Mouse (Mus musculus) kidney, adult 2 months (tissue): Measurements from ENCODE around the gene Naa38. TPM values are rescaled to one million over a fixed set of nuclear protein-coding genes. Genes with fewer than 3 reads are reported as not detected.

Experiments
- DNase-seq: peaks from one replicate; pipeline ENCODE4 v3.0.0; 2021
- H3K27ac ChIP-seq: fragments of 200-500 bp; 2 replicates; pipeline ENCODE4 v1.5.1; 2012; ENCODE audit warnings: low read depth, low read length, control low read depth, inconsistent platforms; ENCODE audit not compliant: insufficient read depth
- H3K27me3 ChIP-seq: fragments of 200-500 bp; replicated peaks from 2 replicates; pipeline ENCODE4 v1.6.1; 2012; ENCODE audit warnings: mild to moderate bottlenecking, moderate library complexity, low read length, inconsistent platforms; ENCODE audit not compliant: control insufficient read depth, insufficient read depth
- H3K36me3 ChIP-seq: fragments of 200-500 bp; 2 replicates; pipeline ENCODE4 v1.6.1; 2012; ENCODE audit warnings: mild to moderate bottlenecking, moderate library complexity, low read length, inconsistent platforms; ENCODE audit not compliant: control insufficient read depth, insufficient read depth
- H3K4me1 ChIP-seq: fragments of 200-500 bp; 2 replicates; pipeline ENCODE4 v1.6.1; 2011; ENCODE audit warnings: low read length; ENCODE audit not compliant: control insufficient read depth, insufficient read depth
- H3K4me3 ChIP-seq: fragments of 200-500 bp; 2 replicates; pipeline ENCODE4 v1.5.1; 2011; ENCODE audit warnings: mild to moderate bottlenecking, low read depth, low read length, control low read depth; ENCODE audit not compliant: insufficient read depth
- CTCF ChIP-seq: fragments of 200-500 bp; conservative IDR thresholded peaks from 2 replicates; pipeline ENCODE4 v1.5.1; 2011; ENCODE audit warnings: low read depth, mild to moderate bottlenecking, control low read depth, low read length, moderate library complexity, mixed read lengths; ENCODE audit not compliant: insufficient read depth, insufficient read length
- POLR2A ChIP-seq: fragments of 200-500 bp; IDR thresholded peaks from one replicate; pipeline ENCODE4 v1.6.1; 2011; ENCODE audit warnings: low read depth, low read length, control low read depth
- WGBS: fragments of 180-500 bp; shearing (Covaris S2); methylation state at CpG from one replicate; pipeline ENCODE4 v1.1.7; 2018; 5-methylcytosine and 5-hydroxymethylcytosine counted together
- polyA plus RNA-seq: library from polyadenylated mRNA; depleted of rRNA; stranded (reverse); fragments of >200 nt; gene quantifications from 2 replicates; pipeline ENCODE4 v1.2.3, GENCODE M21; 2012

Gene Naa38
- polyA plus RNA-seq, 1 experiment, result 317 TPM

DNA sequence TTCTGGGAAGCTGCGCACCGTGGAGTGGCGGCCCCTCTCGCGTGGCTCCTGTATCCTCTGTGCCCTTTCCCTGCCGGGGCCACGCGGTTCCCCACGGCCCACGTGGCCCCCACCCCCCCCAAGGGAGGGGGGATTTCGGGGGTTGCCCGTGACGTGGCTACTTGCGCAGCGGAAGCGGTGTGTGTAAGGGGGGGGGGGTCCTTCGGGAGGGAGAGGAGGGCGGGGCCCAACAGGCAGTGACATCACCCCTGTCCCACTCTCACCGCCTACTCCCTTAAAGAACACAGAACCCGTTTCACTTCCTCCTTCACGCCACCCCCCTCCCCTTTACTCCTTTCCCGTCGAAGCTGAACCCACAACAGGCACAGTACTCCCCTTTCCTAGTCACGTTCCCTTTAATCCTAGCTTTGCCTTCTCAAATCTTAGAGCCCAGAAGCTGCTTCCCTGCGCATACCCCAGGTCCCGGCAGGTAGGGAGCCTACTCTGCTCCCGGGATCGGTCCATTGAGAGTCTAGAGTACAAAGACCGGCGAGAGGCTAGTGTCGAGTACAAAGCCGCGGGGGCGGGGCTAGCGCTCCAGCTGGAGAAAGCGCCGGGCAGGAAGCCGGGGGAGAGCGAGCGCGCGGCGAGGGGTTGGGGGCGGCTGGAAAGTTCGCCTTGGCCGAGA, 14.2 kb downstream of the Naa38 start:
- DNase-seq, result peak; percentile 95
- WGBS, result 1% methylated on average over 43 of the region's 46 CpGs
- peaks cover 2% of the 10 kb centered on the region; the same call in 1 of the 2 replicates for H3K36me3 ChIP-seq

DNA sequence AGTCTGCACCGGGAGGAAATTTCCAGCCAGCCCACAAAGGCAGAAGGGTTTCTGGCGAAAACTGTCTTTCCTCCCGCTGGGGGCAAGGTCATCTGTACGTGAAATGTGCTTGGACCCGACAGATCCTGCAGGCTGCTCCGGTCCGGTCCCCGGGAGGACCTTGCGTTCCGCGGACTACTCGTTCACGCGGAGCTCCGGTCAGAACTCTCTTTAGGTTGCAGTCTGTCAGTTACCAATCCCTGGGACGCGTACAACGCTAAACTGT, 14.7 kb downstream of the Naa38 start:
- Histone ChIP-seq H3K4me3 (peak overlapping the region; percentile 64), H3K4me1 (peaks cover 38% of the 10 kb centered on the region), H3K27ac (peak overlapping the region; percentile 95), H3K36me3 (peaks cover 2% of the 10 kb centered on the region; the same call in 1 of the 2 replicates), H3K27me3 (no peaks in the 10 kb centered on the region)
- TF ChIP-seq CTCF (no peak), POLR2A (no peak)
- WGBS, result under 1% methylated on average over 18 of the region's 18 CpGs
- DNase-seq, result no peak

More for the DNA sequence above, 14.2 kb downstream of the Naa38 start:
- Histone ChIP-seq H3K27me3 (no peaks in the 10 kb centered on the region), H3K4me3 (peak overlapping the region; percentile 64), H3K27ac (peak overlapping the region; percentile 95), H3K4me1 (peaks cover 37% of the 10 kb centered on the region)
- no peak for TF ChIP-seq CTCF
- no peak for TF ChIP-seq POLR2A

DNA sequence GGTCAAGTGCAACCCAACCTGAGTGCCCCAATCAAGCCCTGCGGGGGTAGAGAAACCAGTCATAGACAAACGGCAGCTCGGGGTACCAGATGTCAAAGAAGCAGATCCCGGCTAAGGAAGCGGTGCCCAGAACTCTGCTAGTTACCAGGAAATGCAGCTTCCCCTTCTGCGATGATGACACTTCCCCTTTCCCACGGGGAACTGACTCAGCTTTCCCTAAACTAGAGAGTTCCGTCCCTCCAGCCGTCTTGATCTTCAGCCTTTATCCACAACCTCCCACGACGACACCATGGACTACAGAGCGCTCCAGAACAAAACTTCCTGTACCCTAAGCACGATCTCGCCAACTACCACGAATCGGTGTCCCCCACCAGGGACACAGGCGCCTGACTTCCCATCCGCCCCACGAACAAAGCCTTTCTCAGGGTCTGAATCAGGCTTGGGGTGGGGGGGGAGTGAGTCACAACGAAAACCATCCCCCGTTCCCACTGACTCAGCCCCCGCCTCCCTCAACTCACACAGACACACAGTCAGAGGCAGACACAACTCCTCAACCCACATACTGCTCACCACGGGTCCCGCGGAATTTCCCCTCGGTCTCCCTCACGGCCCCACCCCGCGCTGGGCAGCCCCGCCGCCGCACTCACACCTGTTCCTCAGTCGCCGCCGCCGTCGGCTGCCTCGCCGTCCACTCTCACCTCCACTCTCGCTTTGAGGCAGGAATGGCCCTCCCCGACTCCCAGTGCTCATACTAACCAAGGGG, 15.2 kb downstream of the Naa38 start:
- under 1% methylated on average over 41 of the region's 41 CpGs for WGBS
- peaks cover 38% of the 10 kb centered on the region for H3K4me1 ChIP-seq

DNA sequence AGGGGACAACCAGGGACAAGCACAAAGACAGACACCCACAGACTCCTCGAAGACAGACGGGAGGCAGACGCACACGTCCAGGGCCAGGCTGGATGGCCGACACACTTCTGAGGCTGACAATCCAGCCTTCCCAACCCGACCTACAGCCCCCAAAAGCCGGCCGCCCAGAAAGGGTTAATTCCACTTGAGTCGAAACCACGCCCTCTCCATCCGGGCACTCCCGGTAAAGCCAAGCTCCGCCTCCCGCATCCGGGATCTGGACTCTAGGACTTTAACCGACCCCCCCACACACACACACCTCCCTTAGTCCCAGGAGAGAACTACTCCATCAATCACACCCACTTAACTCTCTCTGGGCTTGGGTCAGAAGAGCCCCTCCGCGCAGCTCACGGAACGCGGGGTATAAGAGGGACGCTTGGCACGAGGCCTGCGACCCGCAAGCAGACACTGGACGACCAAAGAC, 15.8 kb downstream of the Naa38 start:
- DNase-seq, result peak; percentile 98
- TF ChIP-seq CTCF (no peak), POLR2A (peak; percentile 5)
- peak overlapping the region; percentile 64 for H3K4me3 ChIP-seq
- H3K36me3 ChIP-seq, result no peaks in the 10 kb centered on the region; the same call in 1 of the 2 replicates
- under 1% methylated on average over 26 of the region's 26 CpGs for WGBS
- peaks cover 38% of the 10 kb centered on the region for H3K4me1 ChIP-seq
- H3K27me3 ChIP-seq, result no peaks in the 10 kb centered on the region
- H3K27ac ChIP-seq, result peak overlapping the region; percentile 95

More for the DNA sequence above, 15.2 kb downstream of the Naa38 start:
- DNase-seq, result peak; percentile 81
- Histone ChIP-seq H3K27ac (peak overlapping the region; percentile 95), H3K4me3 (peak overlapping the region; percentile 64), H3K36me3 (no peaks in the 10 kb centered on the region; the same call in 1 of the 2 replicates), H3K27me3 (no peaks in the 10 kb centered on the region)
- TF ChIP-seq POLR2A (peak; percentile 3), CTCF (no peak)

DNA sequence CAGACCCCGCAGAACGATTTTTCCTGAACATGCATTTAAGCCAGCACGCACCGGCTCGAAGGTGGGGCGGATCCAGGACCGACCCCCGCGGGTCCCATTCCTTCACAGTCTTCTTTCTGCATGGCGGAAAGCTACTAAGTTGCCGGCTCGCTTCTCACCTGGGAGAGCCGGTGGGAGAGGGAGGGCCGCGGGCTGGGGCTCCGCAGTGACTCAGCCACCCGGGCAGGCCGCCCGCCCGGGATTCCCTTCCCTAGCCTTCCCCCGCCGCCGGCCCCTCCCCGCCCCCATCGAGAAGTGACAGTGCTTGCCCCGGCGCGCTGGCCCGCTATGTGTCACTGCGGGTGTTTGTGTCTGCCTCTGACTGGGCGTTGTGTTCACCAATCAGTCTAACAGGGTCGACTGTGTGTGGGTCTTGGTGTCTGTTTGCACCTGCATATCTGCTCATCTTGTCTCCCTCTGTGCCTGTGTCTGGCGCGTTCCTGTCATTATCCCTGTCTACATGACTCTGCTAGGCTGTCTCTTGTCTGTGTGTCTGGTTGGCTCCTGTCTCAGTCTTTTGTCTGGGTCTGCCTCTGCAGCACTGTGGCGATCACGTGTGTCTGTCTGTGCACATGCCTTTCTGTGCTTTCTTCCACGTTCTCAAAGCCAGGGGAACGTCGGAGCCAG, 16.4 kb downstream of the Naa38 start:
- Histone ChIP-seq H3K27me3 (no peaks in the 10 kb centered on the region), H3K4me1 (peaks cover 38% of the 10 kb centered on the region), H3K36me3 (no peaks in the 10 kb centered on the region; the same call in 1 of the 2 replicates), H3K4me3 (peak overlapping the region; percentile 64), H3K27ac (peak overlapping the region; percentile 71)
- TF ChIP-seq CTCF, result no peak
- no peak for TF ChIP-seq POLR2A
- 1% methylated on average over 39 of the region's 39 CpGs for WGBS
- DNase-seq, result peak; percentile 74

DNA sequence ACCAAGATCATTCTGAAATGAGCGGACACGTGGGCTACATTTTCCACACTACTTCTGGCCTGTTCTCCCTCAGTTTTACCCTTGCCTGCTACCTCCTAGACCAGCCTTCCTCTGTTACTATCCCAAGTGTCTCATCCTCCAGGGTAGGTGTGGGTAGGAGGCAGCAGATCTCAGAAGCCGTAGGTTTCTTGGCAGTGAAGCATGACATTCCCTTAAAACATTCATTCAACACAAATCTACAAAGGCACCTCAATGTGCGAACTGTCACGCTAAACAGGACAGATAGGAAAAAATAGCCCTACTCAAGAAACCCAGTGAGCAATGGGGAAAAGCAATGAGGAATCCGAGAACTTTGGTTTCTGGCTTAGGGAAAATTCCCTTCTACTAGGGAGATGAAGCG, 17.3 kb downstream of the Naa38 start:
- no peak overlapping the region for H3K4me3 ChIP-seq
- WGBS, result 64% methylated on average over 7 of the region's 7 CpGs
- TF ChIP-seq POLR2A (no peak), CTCF (no peak)
- peaks cover 38% of the 10 kb centered on the region for H3K4me1 ChIP-seq
- H3K36me3 ChIP-seq, result no peaks in the 10 kb centered on the region
- no peak for DNase-seq
- H3K27me3 ChIP-seq, result no peaks in the 10 kb centered on the region
- no peak overlapping the region for H3K27ac ChIP-seq
